Mouse (Mus musculus): ENCODE data around the gene Abcg2.
"Not testable (repeated sequence)": the region's sequence is repeated elsewhere in the genome, so short reads cannot be mapped to it uniquely, and the experiment has no call there.

Abcg2 gene

DNA sequence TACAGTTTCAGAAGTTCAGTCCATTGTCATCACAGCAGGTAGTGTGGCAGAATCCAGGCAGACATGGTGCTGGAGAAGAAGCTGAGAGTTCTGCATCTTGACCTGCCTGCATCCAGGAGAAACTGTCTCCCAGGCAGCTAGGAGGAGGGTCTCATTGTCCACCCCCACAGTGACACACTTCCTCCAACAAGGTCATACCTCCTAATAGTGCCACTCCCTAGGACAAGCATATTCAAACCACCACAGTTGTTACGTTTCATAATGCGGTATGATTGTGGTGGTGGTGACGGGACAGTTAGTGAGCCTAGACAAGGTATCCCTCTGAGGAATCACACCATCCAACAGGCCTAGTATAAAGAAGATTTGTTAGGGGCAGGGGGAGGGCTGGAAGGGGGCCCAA, at the start of gene Abcg2:
Abcg2 (plus strand) TSS at position 301 of the 400 bp plus-strand sequence.
- DNase-seq (ENCODE audit: low spot score): not testable (repeated sequence)

- DNase-seq (ENCODE audit: low spot score): not testable (repeated sequence)
These were observed 44.1 kb upstream of the Abcg2 start for GRCm38 (mm10) chr6:58540263-58540662.

- peak; percentile 67 for DNase-seq (ENCODE audit: low spot score)
These were observed 41.5 kb upstream of the Abcg2 start for GRCm38 (mm10) chr6:58542852-58543251.

GRCm38 (mm10) chr6:58544971-58545370, 39.4 kb upstream of the Abcg2 start:
- DNase-seq (ENCODE audit: low spot score): not testable (repeated sequence)

DNA sequence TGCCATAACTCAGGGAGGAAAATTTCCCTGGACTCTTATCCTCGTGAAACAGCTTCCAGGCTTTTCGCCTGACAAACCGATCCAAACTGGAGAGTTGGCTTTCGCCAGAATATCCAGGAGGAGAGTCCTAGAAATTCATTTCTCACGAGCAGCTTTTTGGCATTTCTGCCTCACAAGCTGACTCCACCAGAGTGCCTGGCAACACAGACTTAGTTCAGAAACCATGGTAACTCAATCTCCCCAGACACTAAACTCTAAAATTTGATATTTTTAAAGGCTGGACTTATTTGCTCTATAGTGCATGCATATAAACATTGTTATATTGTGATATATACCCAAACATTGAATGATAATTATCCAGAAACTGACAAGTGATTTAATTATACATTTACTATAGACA, 38.3 kb upstream of the Abcg2 start:
- DNase-seq (ENCODE audit: low spot score): not testable (repeated sequence)

- DNase-seq (ENCODE audit: low spot score): peak; percentile 80
These were observed 37.5 kb upstream of the Abcg2 start for GRCm38 (mm10) chr6:58546816-58547215.

GRCm38 (mm10) chr6:58553812-58554211, 30.5 kb upstream of the Abcg2 start:
- DNase-seq (ENCODE audit: low spot score): not testable (repeated sequence)

DNA sequence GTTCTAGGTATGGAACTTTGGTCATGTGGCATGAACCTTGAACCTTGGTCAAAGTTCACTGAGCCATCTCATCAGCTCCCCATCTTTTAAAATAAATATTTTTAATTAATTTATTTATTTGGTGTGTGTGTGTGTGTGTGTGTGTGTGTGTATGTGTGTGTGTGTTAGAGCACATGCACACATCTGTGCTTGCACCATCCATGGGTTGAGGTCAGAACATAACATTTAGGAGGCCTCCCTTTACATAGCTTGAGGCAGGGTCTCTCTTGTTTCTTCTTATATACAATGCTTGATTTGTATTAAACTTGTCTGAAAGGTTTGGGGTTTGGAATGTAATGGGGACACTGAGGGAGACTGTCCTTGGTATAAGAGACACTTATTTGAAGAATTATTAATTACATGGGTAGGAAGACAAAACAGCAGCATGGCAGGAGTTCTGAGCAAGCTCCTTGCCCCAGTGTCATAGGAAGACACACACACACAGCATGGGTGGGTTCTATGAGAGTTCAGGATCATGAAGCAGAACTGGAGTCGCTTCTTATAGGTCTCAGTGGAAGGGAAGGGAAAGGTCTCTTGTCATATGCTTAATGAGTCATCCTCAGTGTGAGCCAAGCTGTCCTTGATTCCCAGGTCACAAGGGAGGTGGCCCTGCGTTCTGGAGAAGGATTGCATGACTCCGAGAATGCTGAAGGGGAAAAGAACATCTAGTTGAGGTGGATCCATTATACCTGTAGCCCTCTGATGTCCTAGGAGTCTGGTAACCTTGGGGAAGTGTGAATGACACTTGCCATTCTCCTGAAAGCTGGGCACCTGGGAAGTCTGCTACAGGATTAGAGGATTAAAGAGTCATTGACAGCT, 9.9 kb downstream of the Abcg2 start:
- DNase-seq (ENCODE audit: low spot score): not testable (repeated sequence)

GRCm38 (mm10) chr6:58595639-58596293, 11.4 kb downstream of the Abcg2 start:
- DNase-seq (ENCODE audit: low spot score): peak; percentile 35

- DNase-seq (ENCODE audit: low spot score): peak; percentile 56
These were observed 12.0 kb downstream of the Abcg2 start for GRCm38 (mm10) chr6:58596294-58596653.

DNA sequence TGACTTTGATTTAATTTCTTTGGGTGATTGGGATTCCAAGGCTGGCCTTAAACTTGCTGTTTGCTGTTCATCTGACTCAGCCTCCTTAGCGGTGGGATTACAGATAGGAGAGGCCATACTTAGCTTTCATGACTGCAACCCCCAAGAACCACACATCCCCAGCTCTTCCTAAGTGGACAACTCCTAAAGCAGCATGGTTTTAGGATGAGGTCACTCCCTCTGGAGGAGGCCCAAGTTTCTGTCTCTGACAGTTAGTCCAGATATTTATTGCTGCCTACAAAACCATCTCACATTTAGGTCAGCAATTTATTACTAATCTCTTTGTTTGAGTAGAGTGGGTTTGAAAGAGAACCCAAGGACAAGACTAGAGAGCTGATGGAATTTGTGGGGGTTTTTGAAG, 17.8 kb downstream of the Abcg2 start:
- DNase-seq (ENCODE audit: low spot score): not testable (repeated sequence)

DNA sequence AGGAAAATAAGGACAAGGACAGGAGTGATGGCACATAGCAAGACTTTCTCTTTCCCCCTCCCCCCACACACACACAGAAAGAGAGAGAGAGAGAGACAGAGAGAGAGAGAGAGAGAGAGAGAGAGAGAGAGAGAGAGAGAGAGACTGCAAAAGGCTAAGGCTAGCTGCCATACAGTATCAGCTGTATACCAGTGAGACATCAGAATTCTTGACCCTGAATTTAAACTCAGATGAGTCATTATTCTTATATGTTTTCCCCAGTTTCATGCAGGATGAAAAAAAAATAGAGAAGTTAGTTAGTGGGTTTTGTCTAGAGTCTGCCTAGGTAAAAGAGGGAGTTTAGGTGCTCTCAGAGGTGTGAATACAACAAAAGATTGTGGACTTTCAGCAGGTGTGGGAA, 18.7 kb downstream of the Abcg2 start:
- DNase-seq (ENCODE audit: low spot score): not testable (repeated sequence)

GRCm38 (mm10) chr6:58603485-58604090, 19.3 kb downstream of the Abcg2 start:
- peak; percentile 60 for DNase-seq (ENCODE audit: low spot score)

DNA sequence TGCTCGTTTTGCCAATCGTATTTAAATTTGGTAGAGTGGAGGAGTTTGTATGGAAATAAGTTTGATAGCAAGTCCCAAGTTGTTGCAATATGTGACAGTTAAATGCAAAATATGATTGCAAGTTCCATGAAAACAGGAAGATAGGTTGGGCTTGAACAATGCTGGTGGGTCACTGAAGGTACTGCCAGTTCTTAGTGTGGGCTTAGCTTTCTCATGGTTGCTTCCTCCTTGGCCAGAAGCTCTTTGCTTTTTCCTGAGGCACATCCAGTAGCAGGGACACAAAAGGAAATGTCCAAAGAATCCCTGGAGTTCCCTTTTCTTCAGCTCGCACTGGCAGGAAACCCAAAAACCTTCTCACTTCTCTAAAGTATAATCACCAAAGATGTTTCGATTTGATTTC, 22.3 kb downstream of the Abcg2 start:
- no peak for DNase-seq (ENCODE audit: low spot score)

- no peak for DNase-seq (ENCODE audit: low spot score)
These were observed 24.1 kb downstream of the Abcg2 start for GRCm38 (mm10) chr6:58608422-58608821.

DNA sequence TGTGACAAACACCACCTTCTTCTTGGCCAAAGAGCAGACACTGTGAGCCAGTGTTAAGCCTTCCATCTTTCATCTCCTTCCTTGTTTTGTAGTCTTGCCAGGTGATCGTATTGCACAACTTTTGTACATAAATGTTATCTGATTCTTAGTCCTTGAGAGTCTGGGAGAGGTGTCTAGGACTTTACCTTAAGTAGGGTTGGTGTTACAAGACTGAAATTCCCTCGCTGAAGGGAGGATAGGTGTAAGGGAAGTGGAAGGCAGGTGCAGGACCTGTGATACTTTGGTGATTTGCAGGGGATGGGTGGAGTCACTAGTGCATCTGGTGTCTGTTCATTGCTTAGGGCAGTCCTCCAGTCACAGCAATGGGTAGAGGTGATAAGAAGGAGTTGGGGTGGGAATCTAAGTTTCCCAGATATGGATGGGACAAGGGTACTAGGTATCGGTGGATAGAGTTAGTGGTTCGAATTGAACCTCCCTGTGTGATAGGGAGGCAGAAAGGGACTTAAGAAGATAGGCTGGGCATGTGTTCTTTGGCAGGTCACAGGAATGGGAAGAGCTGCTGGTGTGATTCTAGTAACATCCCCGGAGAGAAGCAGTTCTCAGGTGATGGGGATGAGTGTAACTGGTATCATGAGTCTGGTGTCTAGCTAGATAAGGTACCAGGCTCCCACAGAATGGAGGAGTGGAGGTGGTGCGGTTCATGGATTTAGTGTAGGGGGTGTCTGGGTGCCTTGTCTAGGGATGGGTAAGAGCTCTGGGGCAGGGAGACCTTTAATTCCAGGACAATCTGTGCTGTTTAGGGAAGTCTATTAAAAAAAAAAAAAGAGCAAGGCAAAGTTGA, 25.8 kb downstream of the Abcg2 start:
- no peak for DNase-seq (ENCODE audit: low spot score)

DNA sequence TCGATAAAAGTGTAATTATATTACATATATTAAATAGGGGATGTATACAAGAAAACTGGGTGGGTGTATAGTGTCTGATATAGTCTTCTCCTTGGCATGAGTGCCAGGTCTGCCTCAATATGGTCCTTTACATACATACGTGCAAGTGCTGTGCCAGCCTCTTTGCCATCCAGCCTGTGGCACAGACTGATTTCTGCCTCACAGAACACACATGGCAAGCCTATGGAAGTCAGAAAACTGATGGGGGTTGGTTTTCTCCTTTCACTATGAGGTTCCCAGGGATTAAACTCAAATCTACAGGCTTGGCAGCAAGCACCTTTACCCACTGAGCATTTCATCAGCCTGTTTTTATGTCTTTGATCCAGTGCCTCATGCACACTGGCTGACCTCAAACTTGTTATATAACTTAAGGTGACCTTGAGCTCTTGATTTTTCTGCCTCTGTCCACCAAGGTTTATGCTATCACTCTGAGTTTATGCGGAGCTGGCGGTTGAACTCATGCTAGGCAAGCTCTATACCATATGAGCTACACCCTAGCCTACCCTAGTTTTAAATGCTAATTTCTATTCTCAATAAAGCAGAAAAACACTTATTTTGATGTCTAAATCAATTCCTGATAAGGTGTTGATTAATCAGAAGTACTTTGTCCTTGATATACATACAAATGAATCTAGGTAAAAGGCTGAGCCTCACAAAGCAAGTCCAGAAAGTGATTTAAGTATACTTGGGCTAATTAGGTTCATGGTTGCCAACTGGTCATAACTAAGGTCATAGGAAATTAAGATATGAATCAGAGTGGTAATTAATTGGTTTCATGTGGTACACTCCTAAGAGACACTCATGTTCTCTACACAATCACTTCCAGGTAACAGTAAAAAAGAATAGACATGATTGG, 26.7 kb downstream of the Abcg2 start:
- DNase-seq (ENCODE audit: low spot score): no peak

- DNase-seq (ENCODE audit: low spot score): no peak
These were observed 39.8 kb downstream of the Abcg2 start for GRCm38 (mm10) chr6:58624126-58624525.

DNA sequence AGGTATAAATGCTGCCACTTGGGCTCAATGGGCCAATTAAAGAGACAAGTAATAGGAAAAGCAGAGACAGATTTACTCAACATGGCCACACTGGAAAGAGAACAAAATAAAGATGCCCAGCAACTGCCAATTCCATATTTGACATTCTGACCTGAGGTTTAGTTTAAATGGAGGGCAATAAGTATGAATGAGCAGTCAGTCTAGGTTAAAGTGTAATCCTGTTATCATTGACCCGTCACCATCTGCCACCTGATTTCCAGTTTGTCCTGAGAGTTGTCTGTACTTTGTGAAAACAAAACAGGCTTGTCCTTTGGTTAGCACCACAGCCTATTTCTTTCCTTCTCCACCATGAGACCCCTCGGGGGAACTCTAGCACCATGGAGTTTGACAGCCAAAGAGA, 44.9 kb downstream of the Abcg2 start:
- no peak for DNase-seq (ENCODE audit: low spot score)

DNA sequence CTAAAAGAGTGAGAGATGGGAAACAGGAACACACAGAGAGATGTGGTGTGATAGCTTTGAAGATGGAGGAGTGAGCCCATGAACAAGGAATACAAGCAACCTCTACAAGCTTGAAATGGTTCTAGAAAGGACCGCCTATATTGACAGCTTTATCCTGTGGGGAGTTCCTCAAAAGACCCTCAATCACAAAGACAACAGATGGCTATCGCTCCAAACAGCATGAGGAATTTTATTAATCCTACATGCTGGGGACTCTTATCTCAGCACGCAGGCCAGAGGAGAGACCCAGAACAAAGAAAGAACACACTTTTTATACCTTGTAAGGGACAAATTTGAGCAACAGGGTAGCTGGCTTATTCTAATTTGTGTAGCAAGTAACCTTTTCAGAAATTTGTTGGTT, 48.1 kb downstream of the Abcg2 start:
- DNase-seq (ENCODE audit: low spot score): no peak

GRCm38 (mm10) chr6:58633731-58634130, 49.4 kb downstream of the Abcg2 start:
- no peak for DNase-seq (ENCODE audit: low spot score)

Measured in retina, embryonic 14.5 days (tissue).